Mouse (Mus musculus): ENCODE data around the gene Pglyrp2. TPM values are rescaled to one million over a fixed set of nuclear protein-coding genes. Genes with fewer than 3 reads are reported as not detected.
A peak's percentile ranks its signal among the peaks of the same experiment; 100 is the strongest.

Gene Pglyrp2
- total RNA-seq, 2 experiments from 2014 or later: not detected

- no peak for DNase-seq
Measured at GRCm38 (mm10) chr17:32402011-32402778, 21.8 kb downstream of the Pglyrp2 start.

GRCm38 (mm10) chr17:32396266-32396665, 27.7 kb downstream of the Pglyrp2 start:
- DNase-seq: no peak

DNA sequence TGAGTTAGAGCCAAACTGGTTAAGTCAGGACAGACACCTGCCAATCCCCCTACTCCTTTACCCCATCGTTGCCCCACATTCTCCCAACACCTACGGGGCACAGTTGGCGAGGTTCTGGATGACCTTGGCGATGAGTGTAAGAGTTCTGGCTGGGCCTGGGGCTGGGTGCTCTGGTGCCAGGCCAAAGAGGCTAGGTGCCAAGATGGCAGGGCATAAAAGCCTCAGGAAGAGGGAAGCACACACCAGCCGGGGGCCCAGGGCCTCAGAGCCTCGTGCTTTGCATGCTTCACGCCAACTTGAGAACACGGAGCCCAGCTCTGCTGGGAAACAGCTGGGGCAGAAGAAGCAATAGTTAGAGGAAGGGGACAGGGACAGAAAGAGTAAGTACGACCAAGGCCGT, 30.0 kb downstream of the Pglyrp2 start:
- no peak for DNase-seq

- peak; percentile 98 for DNase-seq
Measured at GRCm38 (mm10) chr17:32389101-32389659, 34.8 kb downstream of the Pglyrp2 start, which contains the start of gene Wiz. Gene Wiz (minus strand): TSS chr17:32389439.

DNA sequence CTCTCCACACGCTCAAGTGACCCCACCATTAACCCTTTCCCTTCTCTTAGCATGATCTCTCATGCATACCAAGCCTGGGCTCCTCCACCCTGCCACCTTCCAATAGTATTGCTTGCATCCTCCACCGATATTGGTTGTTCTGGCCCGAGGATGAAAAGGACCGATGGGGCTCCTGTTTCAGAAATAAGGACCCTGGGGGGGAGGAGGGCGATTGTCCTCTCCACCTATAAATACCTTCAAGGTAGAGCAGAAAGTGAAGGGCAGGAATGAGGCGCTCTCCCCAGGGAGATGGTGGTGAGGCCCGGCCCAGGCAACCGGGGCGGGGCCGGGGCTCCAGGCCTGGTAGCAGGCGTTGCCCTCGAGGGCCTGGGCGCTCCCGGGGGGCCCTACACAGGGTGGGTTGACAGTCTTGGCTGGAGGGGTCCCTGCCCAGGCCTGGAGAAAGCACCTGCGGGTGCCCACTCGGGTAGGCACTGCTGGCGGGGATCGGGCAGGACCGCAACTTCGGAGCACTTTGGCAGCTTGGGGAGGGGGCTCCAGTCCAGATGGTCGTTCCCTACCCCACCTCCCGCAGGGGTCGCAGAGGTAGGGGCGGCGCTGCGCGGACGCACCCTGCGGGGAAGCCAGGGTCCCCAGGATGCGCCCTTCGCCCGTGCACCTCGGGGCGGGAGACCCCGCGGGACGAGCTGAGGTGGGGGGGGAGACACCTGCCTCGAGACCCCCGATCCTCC, 35.4 kb downstream of the Pglyrp2 start:
- peak; percentile 38 for DNase-seq

DNA sequence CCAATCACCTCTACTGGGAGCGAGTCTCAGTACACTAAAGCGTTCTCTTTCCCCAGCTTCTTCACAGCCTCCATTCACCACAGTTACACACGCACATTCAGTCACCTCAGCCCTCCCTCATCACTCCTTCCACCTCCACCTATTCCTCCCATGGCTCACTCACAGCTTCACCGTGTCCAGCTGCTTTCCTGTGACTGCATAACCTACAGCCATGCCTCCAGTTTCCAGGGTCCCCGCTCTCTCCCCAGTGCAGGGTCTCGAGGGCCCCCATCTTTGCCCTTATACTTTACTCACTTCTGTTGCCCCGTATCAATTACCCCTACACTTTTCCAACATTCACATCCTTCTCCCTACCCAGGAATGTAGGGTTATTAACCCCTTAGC, 36.0 kb downstream of the Pglyrp2 start:
- DNase-seq: no peak

DNA sequence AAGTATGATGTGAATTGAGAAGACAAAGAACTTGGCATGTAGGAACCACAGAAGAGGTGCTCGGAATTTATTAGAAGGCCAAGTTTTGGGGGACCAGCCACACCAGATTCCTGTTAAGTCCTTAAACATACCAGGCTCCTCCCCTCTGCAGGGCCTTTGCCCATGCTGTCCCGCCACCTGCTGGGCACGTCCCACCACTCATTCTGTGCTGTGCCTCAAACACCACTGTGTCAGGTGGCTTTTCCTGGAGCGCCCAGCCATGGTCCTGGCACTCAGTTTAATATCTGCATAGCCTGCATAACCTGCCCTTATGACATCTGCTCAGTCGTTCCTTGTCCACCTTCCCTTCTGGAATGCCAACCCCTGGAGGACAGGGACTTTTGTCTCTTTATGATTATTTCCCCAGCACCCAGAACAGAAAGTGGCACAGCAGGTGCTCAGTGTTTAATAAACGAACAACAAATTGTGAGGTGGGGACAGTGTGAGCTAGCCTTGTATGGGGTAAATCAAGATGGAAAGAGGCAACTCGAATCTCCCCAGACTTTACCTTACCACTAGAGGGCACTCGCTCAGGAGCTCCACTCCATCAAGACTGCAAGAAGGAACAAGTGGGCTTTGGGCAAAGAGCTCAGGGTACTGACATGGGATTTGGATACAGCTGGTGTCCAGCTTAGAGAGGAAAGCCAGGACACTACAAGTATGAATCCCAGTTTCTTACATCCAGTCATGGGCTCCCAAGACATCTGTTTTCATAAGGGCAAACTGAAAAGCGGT, 37.1 kb downstream of the Pglyrp2 start:
- DNase-seq: no peak

- DNase-seq: no peak
Measured at GRCm38 (mm10) chr17:32383661-32384060, 40.3 kb downstream of the Pglyrp2 start.

DNA sequence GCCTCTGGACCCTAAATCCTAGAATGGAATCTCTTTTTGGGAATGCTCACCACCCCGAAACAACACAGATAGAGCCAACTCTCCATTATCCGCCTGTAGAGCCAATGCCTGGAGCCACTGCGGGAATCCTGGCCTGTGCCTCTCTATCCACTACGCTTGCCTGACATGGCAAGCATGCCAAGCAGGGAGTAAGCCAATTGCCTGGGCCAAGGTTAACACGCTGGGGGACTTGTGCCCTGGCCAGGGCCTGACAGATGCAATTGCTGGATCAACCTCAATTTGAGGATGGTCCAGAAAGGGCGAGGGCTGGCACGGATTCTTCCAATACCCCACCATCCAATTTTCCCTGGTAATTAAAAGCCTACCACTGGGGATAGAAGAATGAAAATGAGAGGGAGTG, 41.4 kb downstream of the Pglyrp2 start:
- peak; percentile 57 for DNase-seq

- no peak for DNase-seq
Measured at GRCm38 (mm10) chr17:32378786-32379185, 45.2 kb downstream of the Pglyrp2 start.

DNA sequence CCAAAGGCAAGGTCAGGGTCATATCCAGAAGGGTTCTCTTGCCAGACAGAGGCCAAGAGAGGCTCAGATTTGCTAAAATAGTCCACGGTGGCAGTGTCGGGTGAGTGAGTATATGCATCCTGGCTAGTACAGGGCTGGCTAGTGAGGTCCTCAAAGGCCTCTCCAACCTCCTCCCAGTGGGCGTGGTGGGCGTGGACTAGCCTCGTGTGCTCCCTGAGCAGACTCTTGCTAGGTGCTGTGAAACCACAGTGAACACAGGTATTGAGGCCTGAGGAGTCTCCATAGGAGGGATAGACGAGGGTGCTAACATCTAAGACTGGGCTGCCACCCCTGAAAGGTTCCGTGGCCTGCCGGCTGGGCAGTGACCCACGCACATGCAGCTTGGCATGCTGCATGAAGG, 46.8 kb downstream of the Pglyrp2 start:
- DNase-seq: no peak

DNA sequence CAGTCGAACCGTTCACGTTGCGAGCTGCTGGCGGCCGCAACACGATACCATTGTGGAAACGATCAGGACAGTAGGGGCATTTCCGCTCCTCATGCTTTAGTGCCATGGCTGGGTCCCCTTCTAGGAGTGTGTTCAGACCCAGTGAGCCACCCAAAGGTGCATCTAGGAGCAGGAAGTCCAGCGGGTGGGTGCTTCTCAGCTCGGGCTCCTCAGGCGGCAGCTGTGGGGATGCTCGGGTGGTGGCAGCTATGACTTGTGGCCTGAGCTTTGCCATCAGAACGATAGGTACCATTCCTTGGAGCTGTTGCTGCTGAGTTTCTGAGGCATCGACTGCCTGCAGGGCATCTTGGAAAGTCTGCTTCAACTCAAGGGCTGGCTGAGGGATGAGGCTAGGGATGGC, 47.5 kb downstream of the Pglyrp2 start:
- DNase-seq: no peak

- DNase-seq: no peak
Measured at GRCm38 (mm10) chr17:32368991-32369578, 54.9 kb downstream of the Pglyrp2 start.

DNA sequence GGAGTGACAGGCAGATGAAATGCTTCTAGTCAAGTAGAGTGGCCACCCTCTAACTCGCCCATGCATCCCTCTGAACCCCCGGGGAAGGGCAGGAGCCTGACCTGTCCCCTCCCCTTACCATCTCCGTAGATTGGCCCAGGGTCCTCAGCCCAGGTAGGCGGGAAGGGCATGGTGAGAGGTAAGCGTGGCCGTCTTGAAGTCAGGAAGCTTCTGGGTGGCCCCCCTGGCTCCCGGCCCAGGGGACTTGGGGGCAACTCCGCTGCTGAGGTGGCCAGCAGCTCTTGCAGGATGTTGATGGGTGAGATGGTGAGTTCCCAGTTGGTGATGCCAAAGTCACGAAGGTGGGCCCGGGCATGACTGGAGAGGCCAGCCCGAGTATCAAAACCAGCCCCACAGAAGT, 56.3 kb downstream of the Pglyrp2 start:
- no peak for DNase-seq

- DNase-seq: no peak
Measured at GRCm38 (mm10) chr17:32365296-32365695, 58.7 kb downstream of the Pglyrp2 start.

DNA sequence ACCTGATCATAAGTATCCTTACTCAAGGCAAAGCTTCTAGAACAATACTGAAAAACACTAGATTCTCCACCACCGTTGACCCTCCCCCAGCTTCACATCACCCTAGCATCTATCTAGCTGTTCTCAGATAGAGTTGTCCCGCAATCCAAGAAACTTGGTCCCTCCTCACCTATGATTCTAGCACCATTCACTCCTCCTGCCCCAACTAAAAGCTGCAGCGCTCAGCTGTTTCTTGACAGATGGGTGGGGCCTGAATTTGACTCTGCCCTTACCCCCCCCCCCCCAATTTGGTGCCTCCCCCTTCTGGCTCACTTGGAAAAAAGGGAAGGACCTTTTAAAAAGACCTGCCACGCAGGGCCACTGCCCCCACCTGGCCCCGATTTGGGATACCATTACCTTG, 59.1 kb downstream of the Pglyrp2 start:
- DNase-seq: no peak

DNA sequence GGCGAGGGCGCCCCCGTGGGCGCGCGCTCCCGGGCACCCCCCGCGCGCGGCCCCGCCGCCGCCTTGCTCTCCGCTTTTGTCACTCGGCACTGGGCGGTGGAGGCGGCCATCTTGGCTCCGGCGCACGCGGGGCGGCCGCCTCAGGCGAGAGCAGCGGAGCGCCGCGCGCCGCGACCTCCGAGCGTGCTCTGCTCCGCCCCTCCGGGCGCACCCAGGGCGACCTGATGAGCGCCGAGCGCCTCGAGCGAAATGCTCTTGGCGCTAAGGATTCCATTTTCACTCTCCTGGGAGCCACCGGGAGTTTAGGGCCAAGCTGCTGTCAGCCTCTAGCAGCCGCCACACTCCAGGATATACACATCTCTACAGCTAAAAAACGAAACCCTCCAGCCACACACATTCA, 59.6 kb downstream of the Pglyrp2 start:
- peak; percentile 88 for DNase-seq

DNA sequence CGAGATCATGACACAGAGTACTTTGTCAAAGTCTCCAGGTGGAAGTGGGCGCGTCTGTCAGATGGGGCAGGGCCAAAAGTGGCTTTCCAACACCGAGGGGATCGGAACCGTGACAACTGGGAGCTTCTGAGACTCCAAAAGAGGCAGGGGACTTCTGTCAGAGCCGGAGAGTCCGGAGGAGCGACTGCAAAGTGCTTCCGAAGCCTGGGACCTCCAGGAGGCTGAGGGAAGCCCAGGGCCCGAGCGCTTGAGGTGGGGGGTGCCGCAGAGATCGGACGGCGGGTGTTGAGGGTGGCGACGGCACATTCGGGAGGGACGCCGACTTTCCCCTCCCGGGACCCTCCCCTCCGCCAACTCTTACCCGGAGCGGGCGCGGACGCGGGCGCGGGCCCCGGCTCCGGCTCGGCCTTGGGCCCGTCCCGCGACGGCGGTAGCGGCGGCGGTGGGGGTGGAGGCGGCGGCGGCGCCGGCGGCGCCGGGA, 60.1 kb downstream of the Pglyrp2 start:
- no peak for DNase-seq

DNA sequence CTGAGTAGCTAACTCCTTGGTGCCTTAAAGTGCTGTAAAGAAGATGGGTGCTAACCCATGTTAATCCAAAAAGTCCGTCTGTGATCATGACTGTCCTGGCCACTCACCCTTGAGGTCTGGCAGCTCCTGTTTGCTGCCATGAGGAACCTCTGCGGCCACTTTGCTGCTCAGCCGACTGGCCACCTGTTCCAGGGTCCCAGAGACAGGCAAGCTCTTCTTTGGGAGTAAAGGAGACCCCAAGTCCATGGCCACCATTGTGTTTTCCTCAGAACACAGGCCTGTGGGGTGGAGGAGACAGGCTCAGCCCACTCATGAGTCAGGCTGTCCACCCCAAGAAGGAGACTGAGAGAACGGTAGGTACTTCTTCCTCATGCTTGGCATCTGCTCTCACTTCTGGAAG, 61.3 kb downstream of the Pglyrp2 start:
- DNase-seq: no peak
